ENCODE assay signal across 8 mouse cellular contexts in the genomic region with DNA sequence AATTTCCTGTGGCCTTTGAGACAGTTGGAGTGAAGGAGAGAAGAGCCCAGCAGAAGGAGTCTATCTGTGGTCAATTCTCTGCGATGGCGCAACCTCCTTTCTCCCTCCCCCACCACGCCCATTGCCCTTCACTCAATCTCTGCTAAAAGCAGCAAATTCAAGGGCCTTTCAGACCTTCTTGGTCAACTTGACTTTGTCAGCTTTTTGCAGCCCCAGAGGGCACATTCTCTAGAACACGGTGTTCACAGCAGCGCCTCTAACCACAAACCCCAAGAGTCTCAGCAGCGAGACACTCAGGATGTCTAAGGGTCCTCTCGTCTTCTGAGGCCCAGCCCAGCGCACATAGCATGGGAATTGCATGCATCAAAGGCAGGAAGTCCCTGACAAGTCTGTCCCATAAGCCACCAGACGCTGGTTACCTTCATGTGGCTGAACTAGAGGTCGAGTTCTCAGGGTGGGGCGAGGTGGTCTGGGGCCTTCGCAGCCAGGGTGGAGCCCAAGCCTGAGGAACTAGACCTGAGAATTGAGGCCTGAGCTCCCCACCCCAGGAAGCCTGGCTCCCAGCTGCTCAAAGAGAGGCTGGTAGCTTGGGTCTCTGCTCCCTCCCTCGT. TPM values are rescaled to one million over a fixed set of nuclear protein-coding genes. Genes with fewer than 3 reads are reported as not detected.
DNase-seq lines count a peak whose midpoint lies in the region; ATAC-seq and TF ChIP-seq lines count a peak whose summit lies in the region.

No protein-coding gene starts in this region.

- no peak overlapping the region for H3K4me2 ChIP-seq in heart, embryonic 11.5 days
- H3K4me2 ChIP-seq in embryonic facial prominence, embryonic 14.5 days (ENCODE audit: low read depth, low read length), result no peak overlapping the region

- H3K36me3 ChIP-seq in heart, embryonic 11.5 days (ENCODE audit: control insufficient read depth, insufficient read depth, low read length), result no peaks in the 10 kb centered on the region
- no peaks in the 10 kb centered on the region for H3K36me3 ChIP-seq in embryonic facial prominence, embryonic 14.5 days (ENCODE audit: control insufficient read depth, insufficient read depth, low read length)
- no peaks in the 10 kb centered on the region for H3K36me3 ChIP-seq in splenic B cell, adult 2 months (ENCODE audit: control insufficient read depth, insufficient read depth, low read length, poor library complexity, severe bottlenecking)

- H3K9ac ChIP-seq in heart, embryonic 11.5 days (ENCODE audit: low read depth, low read length), result no peak overlapping the region
- no peak overlapping the region for H3K9ac ChIP-seq in embryonic facial prominence, embryonic 14.5 days (ENCODE audit: low read depth, low read length)

- no peak for ATAC-seq in heart, embryonic 11.5 days (replicated peaks; ENCODE audit: insufficient number of reproducible peaks, low FRiP score, low TSS enrichment)
- no peak for ATAC-seq in embryonic facial prominence, embryonic 14.5 days (ENCODE audit: low read depth)

- no peaks in the 10 kb centered on the region for H3K27me3 ChIP-seq in heart, embryonic 11.5 days (ENCODE audit: control insufficient read depth, insufficient read depth, low read length)
- no peaks in the 10 kb centered on the region for H3K27me3 ChIP-seq in embryonic facial prominence, embryonic 14.5 days (replicated peaks; ENCODE audit: control insufficient read depth, insufficient read depth, low read length)
- no peaks in the 10 kb centered on the region; the same call in 1 of the 2 replicates for H3K27me3 ChIP-seq in splenic B cell, adult 2 months (ENCODE audit: control insufficient read depth, insufficient read depth, low read length, poor library complexity, severe bottlenecking)

- H3K4me3 ChIP-seq in heart, embryonic 11.5 days (ENCODE audit: low read depth, low read length), result no peak overlapping the region
- no peak overlapping the region for H3K4me3 ChIP-seq in embryonic facial prominence, embryonic 14.5 days (ENCODE audit: low read depth, low read length)
- H3K4me3 ChIP-seq in lung, adult 2 months (replicated peaks; ENCODE audit: extremely low read depth, low read depth, low read length), result no peak overlapping the region

- DNase-seq in heart, adult 11 months, result peak; percentile 97
- peak; percentile 18 for DNase-seq in embryonic facial prominence, embryonic 14.5 days (ENCODE audit: low spot score)
- DNase-seq in lung, adult 2 months, result peak; percentile 41
- peak; percentile 42 for DNase-seq in splenic B cell, adult 2 months (ENCODE audit: low read depth, low spot score)
- no peak for DNase-seq in left cerebral cortex, postnatal 10 days (ENCODE audit: extremely low spot score in 1 of 2, low spot score in 2 of 2)
- DNase-seq in cerebellum, postnatal 36 days, result no peak
- DNase-seq in urinary bladder, postnatal 4 days (ENCODE audit: low spot score in 2 of 2), result no peak

- intact Hi-C loops in left cerebral cortex, postnatal 10 days (cut with DNase I), result no loop called here

- no peak overlapping the region for H3K27ac ChIP-seq in heart, embryonic 11.5 days (ENCODE audit: low read depth, low read length)
- H3K27ac ChIP-seq in embryonic facial prominence, embryonic 14.5 days (replicated peaks; ENCODE audit: low read depth, low read length), result no peak overlapping the region

- no peak for TF ChIP-seq CTCF in lung, adult 2 months (IDR thresholded peaks at IDR 0.05; ENCODE audit: insufficient read depth, low read length)

- no peaks in the 10 kb centered on the region for H3K4me1 ChIP-seq in heart, embryonic 11.5 days (ENCODE audit: control insufficient read depth, insufficient read depth, low read length)
- 0 out of 2 replicates have a peak, but pooled peaks cover 8% of the 10 kb centered on the region for H3K4me1 ChIP-seq in embryonic facial prominence, embryonic 14.5 days (ENCODE audit: control insufficient read depth, insufficient read depth, low read length)
- peaks cover 18% of the 10 kb centered on the region for H3K4me1 ChIP-seq in lung, adult 2 months (ENCODE audit: control insufficient read depth, insufficient read depth, low read length)

- 0 out of 2 replicates have a peak, but pooled peaks have one; percentile 13 for TF ChIP-seq POLR2A in lung, adult 2 months (IDR thresholded peaks at IDR 0.05; ENCODE audit: borderline replicate concordance, extremely low read depth, low read depth, low read length)

- WGBS in heart, embryonic 11.5 days (ENCODE audit: insufficient replicate concordance), result 58% methylated on average over 13 of the region's 13 CpGs
- 64% methylated on average over 13 of the region's 13 CpGs for WGBS in embryonic facial prominence, embryonic 14.5 days
- WGBS in lung, adult 2 months, result 31% methylated on average over 13 of the region's 13 CpGs

- no peaks in the 10 kb centered on the region; the same call in 1 of the 2 replicates for H3K9me3 ChIP-seq in heart, embryonic 11.5 days (replicated peaks; ENCODE audit: control insufficient read depth, low read length)
- 0 out of 2 replicates have a peak, but pooled peaks cover 4% of the 10 kb centered on the region for H3K9me3 ChIP-seq in embryonic facial prominence, embryonic 14.5 days (ENCODE audit: control insufficient read depth, low read length)

RNA-seq across cellular contexts. Expression of a gene that starts 37.8 kb away (rescaled TPM):
- 342 and 382 TPM in 2 replicates for polyA plus RNA-seq in heart, embryonic 11.5 days (2014; fragmentation: Nextera tagmentation; extraction: Ambion mirVana)
- 294 and 347 TPM in 2 replicates for polyA plus RNA-seq in embryonic facial prominence, embryonic 14.5 days (2014; fragmentation: Nextera tagmentation; extraction: Ambion mirVana)
- polyA plus RNA-seq in lung, adult 2 months (2012; rRNA removed), result 3.0 and 13.6 TPM in 2 replicates
- 10 to 100 TPM; 35.5 to 45.2 TPM for total RNA-seq in left cerebral cortex, postnatal 10 days (2021)

RNA-seq across cellular contexts. Expression of a gene that starts 41.1 kb away (rescaled TPM):
- 13.3 and 14.3 TPM in 2 replicates for polyA plus RNA-seq in heart, embryonic 11.5 days (2014; fragmentation: Nextera tagmentation; extraction: Ambion mirVana)
- 18.1 and 20.7 TPM in 2 replicates for polyA plus RNA-seq in embryonic facial prominence, embryonic 14.5 days (2014; fragmentation: Nextera tagmentation; extraction: Ambion mirVana)
- polyA plus RNA-seq in lung, adult 2 months (2012; rRNA removed), result 19.1 and 24.7 TPM in 2 replicates
- total RNA-seq in left cerebral cortex, postnatal 10 days (2021), result 10 to 100 TPM; 29.1 to 29.6 TPM

Comparison
In these comparisons a context has a peak if more than half of its experiments do, and no peak if none do; other contexts are left out.
1. DNase-seq: peak in heart, adult 11 months (single experiment), embryonic facial prominence, embryonic 14.5 days (single experiment), lung, adult 2 months (single experiment) and splenic B cell, adult 2 months (single experiment); none in left cerebral cortex, postnatal 10 days (0 of 2), cerebellum, postnatal 36 days (0 of 2) and urinary bladder, postnatal 4 days (0 of 2).
2. RNA of a gene that starts 37.8 kb away (polyA plus RNA-seq): 342 to 382 TPM in heart, embryonic 11.5 days and 294 to 347 TPM in embryonic facial prominence, embryonic 14.5 days; 3.0 to 13.6 TPM in lung, adult 2 months; every median in the first group is over 10 times any median in the second.